Mouse (Mus musculus): ENCODE measurements around the gene Gm28053.

GRCm38 (mm10) chr6:48681472-48682090 lies 36.8 kb upstream of the Gm28053 start:
- no peak for TF ChIP-seq TAL1 (IDR thresholded peaks at IDR 0.05; ENCODE audit: low read length)
- no peak for TF ChIP-seq GATA1 (IDR thresholded peaks at IDR 0.05; ENCODE audit: low read length)

Data from erythroblast, embryonic 14.5 days (primary cell).